Mouse (Mus musculus): ENCODE measurements around the gene Cacna1a. TPM values are rescaled to one million over a fixed set of nuclear protein-coding genes. Genes with fewer than 3 reads are reported as not detected.

Gene Cacna1a
- polyA plus RNA-seq, 1 experiment from 2014 or later = 20.3 TPM

- no peaks in the 10 kb centered on the region for H3K4me1 ChIP-seq (replicated peaks; ENCODE audit: control insufficient read depth, insufficient read depth, low read length)
- 0 out of 2 replicates have a peak, but pooled peaks have one; percentile 7 for ATAC-seq
These were observed 206.0 kb downstream of the Cacna1a start for GRCm38 (mm10) chr8:84594099-84594780.

GRCm38 (mm10) chr8:84595648-84596047, 207.4 kb downstream of the Cacna1a start:
- ATAC-seq = peak; percentile 37
- H3K4me3 ChIP-seq (replicated peaks; ENCODE audit: low read length) = no peak overlapping the region
- WGBS = 26% methylated on average over 9 of the region's 9 CpGs
- no peak overlapping the region for H3K27ac ChIP-seq (ENCODE audit: low read length)
- H3K4me1 ChIP-seq (replicated peaks; ENCODE audit: control insufficient read depth, insufficient read depth, low read length) = peaks cover 6% of the 10 kb centered on the region
- no peaks in the 10 kb centered on the region for H3K9me3 ChIP-seq (ENCODE audit: control insufficient read depth, low read length)
- H3K9ac ChIP-seq (replicated peaks; ENCODE audit: low read depth, low read length) = no peak overlapping the region
- no peak overlapping the region for H3K4me2 ChIP-seq (ENCODE audit: low read length)
- H3K36me3 ChIP-seq (ENCODE audit: control insufficient read depth, insufficient read depth) = no peaks in the 10 kb centered on the region
- no peaks in the 10 kb centered on the region for H3K27me3 ChIP-seq (replicated peaks; ENCODE audit: control insufficient read depth, insufficient read depth, low read length)

More at GRCm38 (mm10) chr8:84594099-84594780, 206.0 kb downstream of the Cacna1a start:
- Histone ChIP-seq H3K27ac (ENCODE audit: low read length) (no peak overlapping the region), H3K27me3 (replicated peaks; ENCODE audit: control insufficient read depth, insufficient read depth, low read length) (no peaks in the 10 kb centered on the region), H3K4me3 (replicated peaks; ENCODE audit: low read length) (no peak overlapping the region), H3K4me2 (ENCODE audit: low read length) (no peak overlapping the region), H3K9ac (replicated peaks; ENCODE audit: low read depth, low read length) (no peak overlapping the region), H3K36me3 (ENCODE audit: control insufficient read depth, insufficient read depth) (no peaks in the 10 kb centered on the region), H3K9me3 (ENCODE audit: control insufficient read depth, low read length) (no peaks in the 10 kb centered on the region)
- 69% methylated on average over 9 of the region's 9 CpGs for WGBS

GRCm38 (mm10) chr8:84599401-84599800, 211.2 kb downstream of the Cacna1a start:
- no peak for ATAC-seq
- 88% methylated on average over 1 of the region's 1 CpGs for WGBS
- Histone ChIP-seq H3K27ac (ENCODE audit: low read length) (no peak overlapping the region), H3K9ac (replicated peaks; ENCODE audit: low read depth, low read length) (no peak overlapping the region), H3K9me3 (ENCODE audit: control insufficient read depth, low read length) (no peaks in the 10 kb centered on the region), H3K27me3 (replicated peaks; ENCODE audit: control insufficient read depth, insufficient read depth, low read length) (no peaks in the 10 kb centered on the region; the same call in 1 of the 2 replicates), H3K4me2 (ENCODE audit: low read length) (no peak overlapping the region), H3K4me1 (replicated peaks; ENCODE audit: control insufficient read depth, insufficient read depth, low read length) (peaks cover 8% of the 10 kb centered on the region), H3K36me3 (ENCODE audit: control insufficient read depth, insufficient read depth) (no peaks in the 10 kb centered on the region; the same call in 1 of the 2 replicates), H3K4me3 (replicated peaks; ENCODE audit: low read length) (no peak overlapping the region)

- Histone ChIP-seq H3K27me3 (replicated peaks; ENCODE audit: control insufficient read depth, insufficient read depth, low read length) (no peaks in the 10 kb centered on the region; the same call in 1 of the 2 replicates), H3K4me2 (ENCODE audit: low read length) (peak overlapping the region; percentile 54), H3K4me3 (replicated peaks; ENCODE audit: low read length) (peak overlapping the region; percentile 31), H3K9ac (replicated peaks; ENCODE audit: low read depth, low read length) (peak overlapping the region; percentile 62), H3K36me3 (ENCODE audit: control insufficient read depth, insufficient read depth) (no peaks in the 10 kb centered on the region; the same call in 1 of the 2 replicates), H3K4me1 (replicated peaks; ENCODE audit: control insufficient read depth, insufficient read depth, low read length) (peaks cover 8% of the 10 kb centered on the region), H3K9me3 (ENCODE audit: control insufficient read depth, low read length) (no peaks in the 10 kb centered on the region), H3K27ac (ENCODE audit: low read length) (no peak overlapping the region)
- WGBS = 8% methylated on average over 24 of the region's 26 CpGs
- ATAC-seq = peak; percentile 39
These were observed 212.2 kb downstream of the Cacna1a start for GRCm38 (mm10) chr8:84600311-84600907.

- peak overlapping the region; percentile 12; the same call in 1 of the 2 replicates for H3K9ac ChIP-seq (replicated peaks; ENCODE audit: low read depth, low read length)
These were observed 213.0 kb downstream of the Cacna1a start for GRCm38 (mm10) chr8:84601221-84601751.

GRCm38 (mm10) chr8:84614512-84615223, 226.4 kb downstream of the Cacna1a start:
- no peaks in the 10 kb centered on the region for H3K27me3 ChIP-seq (replicated peaks; ENCODE audit: control insufficient read depth, insufficient read depth, low read length)
- ATAC-seq = no peak
- H3K4me2 ChIP-seq (ENCODE audit: low read length) = no peak overlapping the region
- 28% methylated on average over 16 of the region's 16 CpGs for WGBS
- H3K9ac ChIP-seq (replicated peaks; ENCODE audit: low read depth, low read length) = no peak overlapping the region
- no peaks in the 10 kb centered on the region for H3K4me1 ChIP-seq (replicated peaks; ENCODE audit: control insufficient read depth, insufficient read depth, low read length)
- H3K4me3 ChIP-seq (replicated peaks; ENCODE audit: low read length) = no peak overlapping the region
- no peak overlapping the region for H3K27ac ChIP-seq (ENCODE audit: low read length)
- no peaks in the 10 kb centered on the region for H3K9me3 ChIP-seq (ENCODE audit: control insufficient read depth, low read length)
- no peaks in the 10 kb centered on the region for H3K36me3 ChIP-seq (ENCODE audit: control insufficient read depth, insufficient read depth)

More at GRCm38 (mm10) chr8:84601221-84601751, 213.0 kb downstream of the Cacna1a start:
- 10% methylated on average over 19 of the region's 19 CpGs for WGBS
- peak overlapping the region; percentile 32 for H3K4me3 ChIP-seq (replicated peaks; ENCODE audit: low read length)
- H3K4me1 ChIP-seq (replicated peaks; ENCODE audit: control insufficient read depth, insufficient read depth, low read length) = peaks cover 8% of the 10 kb centered on the region
- H3K9me3 ChIP-seq (ENCODE audit: control insufficient read depth, low read length) = no peaks in the 10 kb centered on the region
- peak; percentile 62 for ATAC-seq
- H3K27me3 ChIP-seq (replicated peaks; ENCODE audit: control insufficient read depth, insufficient read depth, low read length) = no peaks in the 10 kb centered on the region; the same call in 1 of the 2 replicates
- H3K27ac ChIP-seq (ENCODE audit: low read length) = no peak overlapping the region
- no peaks in the 10 kb centered on the region; the same call in 1 of the 2 replicates for H3K36me3 ChIP-seq (ENCODE audit: control insufficient read depth, insufficient read depth)
- peak overlapping the region; percentile 54 for H3K4me2 ChIP-seq (ENCODE audit: low read length)

- ATAC-seq = no peak
- no peak overlapping the region for H3K27ac ChIP-seq (ENCODE audit: low read length)
- H3K9me3 ChIP-seq (ENCODE audit: control insufficient read depth, low read length) = no peaks in the 10 kb centered on the region
- WGBS = 29% methylated on average over 22 of the region's 22 CpGs
- no peaks in the 10 kb centered on the region for H3K36me3 ChIP-seq (ENCODE audit: control insufficient read depth, insufficient read depth)
- no peak overlapping the region for H3K4me3 ChIP-seq (replicated peaks; ENCODE audit: low read length)
- no peak overlapping the region for H3K4me2 ChIP-seq (ENCODE audit: low read length)
- no peak overlapping the region for H3K9ac ChIP-seq (replicated peaks; ENCODE audit: low read depth, low read length)
- H3K27me3 ChIP-seq (replicated peaks; ENCODE audit: control insufficient read depth, insufficient read depth, low read length) = no peaks in the 10 kb centered on the region
- H3K4me1 ChIP-seq (replicated peaks; ENCODE audit: control insufficient read depth, insufficient read depth, low read length) = no peaks in the 10 kb centered on the region
These were observed 227.6 kb downstream of the Cacna1a start for GRCm38 (mm10) chr8:84615666-84616485.

GRCm38 (mm10) chr8:84617005-84617404, 228.8 kb downstream of the Cacna1a start:
- ATAC-seq = no peak
- Histone ChIP-seq H3K4me1 (replicated peaks; ENCODE audit: control insufficient read depth, insufficient read depth, low read length) (no peaks in the 10 kb centered on the region), H3K9ac (replicated peaks; ENCODE audit: low read depth, low read length) (no peak overlapping the region), H3K36me3 (ENCODE audit: control insufficient read depth, insufficient read depth) (no peaks in the 10 kb centered on the region), H3K27ac (ENCODE audit: low read length) (no peak overlapping the region), H3K9me3 (ENCODE audit: control insufficient read depth, low read length) (no peaks in the 10 kb centered on the region), H3K4me3 (replicated peaks; ENCODE audit: low read length) (no peak overlapping the region), H3K4me2 (ENCODE audit: low read length) (no peak overlapping the region), H3K27me3 (replicated peaks; ENCODE audit: control insufficient read depth, insufficient read depth, low read length) (no peaks in the 10 kb centered on the region)
- WGBS = 51% methylated on average over 22 of the region's 22 CpGs
